Mouse (Mus musculus): ENCODE measurements at regions not wholly inside any gene's neighbourhood (a gene's known extent, or its start where the extent isn't known, plus 50 kb on each side); places are given as distances from the start of the nearest gene placed in this dataset.

- DNase-seq: no peak
These were observed 135.4 kb upstream of the Runx1 start for GRCm38 (mm10) chr16:92961361-92961760.

GRCm38 (mm10) chr16:92960740-92961139 lies 134.8 kb upstream of the Runx1 start:
- no peak for DNase-seq

- no peak for DNase-seq
These were observed 133.0 kb upstream of the Runx1 start for GRCm38 (mm10) chr16:92958967-92959366.

GRCm38 (mm10) chr16:92958146-92958545 lies 132.2 kb upstream of the Runx1 start:
- no peak for DNase-seq

GRCm38 (mm10) chr16:92955508-92955907 lies 129.6 kb upstream of the Runx1 start:
- no peak for DNase-seq

GRCm38 (mm10) chr16:92955087-92955486 lies 129.1 kb upstream of the Runx1 start:
- DNase-seq: no peak

GRCm38 (mm10) chr16:92953936-92954654 lies 128.1 kb upstream of the Runx1 start:
- no peak for DNase-seq

GRCm38 (mm10) chr16:92952336-92953097 lies 126.6 kb upstream of the Runx1 start:
- no peak for DNase-seq

GRCm38 (mm10) chr16:92951516-92951915 lies 125.6 kb upstream of the Runx1 start:
- no peak for DNase-seq

- DNase-seq: no peak
These were observed 122.5 kb upstream of the Runx1 start for GRCm38 (mm10) chr16:92948494-92948893.

- peak in 1 of 2 experiments; percentile 13 for DNase-seq
These were observed 120.6 kb upstream of the Runx1 start for GRCm38 (mm10) chr16:92946554-92946953.

- DNase-seq: no peak
These were observed 118.0 kb upstream of the Runx1 start for GRCm38 (mm10) chr16:92943901-92944300.

- no peak for DNase-seq
These were observed 113.7 kb upstream of the Runx1 start for GRCm38 (mm10) chr16:92939618-92940017.

GRCm38 (mm10) chr16:92935848-92936535 lies 110.0 kb upstream of the Runx1 start:
- no peak for DNase-seq

- DNase-seq: no peak
These were observed 104.2 kb upstream of the Runx1 start for GRCm38 (mm10) chr16:92930103-92930502.

GRCm38 (mm10) chr16:92928201-92928600 lies 102.3 kb upstream of the Runx1 start:
- DNase-seq: no peak

GRCm38 (mm10) chr16:92927662-92928061 lies 101.7 kb upstream of the Runx1 start:
- DNase-seq: peak in 1 of 2 experiments; percentile 4

GRCm38 (mm10) chr16:92926853-92927252 lies 100.9 kb upstream of the Runx1 start:
- no peak for DNase-seq

GRCm38 (mm10) chr16:92920947-92921346 lies 95.0 kb upstream of the Runx1 start:
- no peak for DNase-seq

GRCm38 (mm10) chr16:92917356-92917755 lies 91.4 kb upstream of the Runx1 start:
- no peak for DNase-seq

- DNase-seq: no peak
These were observed 89.7 kb upstream of the Runx1 start for GRCm38 (mm10) chr16:92915651-92916050.

- DNase-seq: no peak
These were observed 80.9 kb upstream of the Runx1 start for GRCm38 (mm10) chr16:92906873-92907272.

- DNase-seq: no peak
These were observed 79.7 kb upstream of the Runx1 start for GRCm38 (mm10) chr16:92905626-92906025.
